Comparison of ENCODE assay signal across 8 mouse cellular contexts in the genomic region with DNA sequence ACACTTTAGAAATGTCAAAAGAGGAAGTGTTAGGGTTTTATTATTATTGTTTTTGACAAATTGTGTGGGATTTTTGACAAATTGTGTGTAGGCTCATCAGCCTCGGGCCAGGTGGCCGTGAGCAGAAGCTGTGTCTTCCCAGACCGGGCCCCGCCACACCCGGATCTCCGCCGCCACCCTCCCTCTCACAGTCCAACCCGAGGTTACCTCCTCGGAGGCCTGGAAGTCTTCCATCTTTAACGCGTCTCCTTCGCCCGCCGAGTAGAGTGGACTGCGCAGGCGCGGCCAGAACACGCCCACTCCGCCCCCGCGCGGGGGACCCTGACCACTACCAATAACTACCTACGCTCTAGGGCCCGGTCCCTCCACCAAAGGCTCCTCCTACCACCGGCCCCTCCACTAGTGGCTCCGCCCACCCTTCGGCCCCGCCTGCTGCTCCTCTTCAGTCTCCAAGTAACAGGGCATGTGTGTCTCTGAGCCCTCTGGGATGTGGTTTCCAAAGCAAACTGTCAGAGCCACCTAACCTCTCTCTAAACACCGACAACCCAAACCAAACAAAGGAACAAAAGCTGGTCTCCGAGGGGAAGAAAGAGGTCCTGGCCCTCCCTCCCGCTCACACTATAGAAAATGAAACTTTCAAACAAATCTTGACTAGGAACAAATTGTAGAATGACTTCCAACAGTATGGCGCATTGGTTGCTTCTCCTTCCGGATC. TPM values are rescaled to one million over a fixed set of nuclear protein-coding genes. Genes with fewer than 3 reads are reported as not detected.
DNase-seq lines count a peak whose midpoint lies in the region; ATAC-seq and TF ChIP-seq lines count a peak whose summit lies in the region.
"Not testable (repeated sequence)": the region's sequence is repeated elsewhere in the genome, so short reads cannot be mapped to it uniquely, and the experiment has no call there.

Dynlt1f (minus strand) TSS at position 334 of the 715 bp plus-strand sequence.

- H3K27me3 ChIP-seq in G1E (ENCODE audit: insufficient read depth, low read length); neural tube, embryonic 12.5 days (replicated peaks): not testable (repeated sequence)

- 3% methylated on average over 27 of the region's 33 CpGs for WGBS in neural tube, embryonic 12.5 days

- not testable (repeated sequence) for TF ChIP-seq CTCF in G1E (IDR thresholded peaks at IDR 0.05; ENCODE audit: low read depth, low read length); layer of hippocampus, adult 2 months (conservative IDR thresholded peaks at IDR 0.05)

- not testable (repeated sequence) for DNase-seq in G1E (ENCODE audit: low spot score)
- peak; percentile 73 for DNase-seq in cerebellum, adult 8-10 months
- peak in 1 of 2 experiments; percentile 67 for DNase-seq in frontal cortex, adult 2 months (ENCODE audit: extremely low spot score in 1 of 2, low spot score in 1 of 2)
- peak; percentile 37 to 63 for DNase-seq in layer of hippocampus, adult 2 months (ENCODE audit: low spot score in 2 of 2)
- peak; percentile 87 to 89 for DNase-seq in lung, adult 18-20 months
- DNase-seq in testis, postnatal 10 days (ENCODE audit: low spot score): peak; percentile 63

- not testable (repeated sequence) for H3K9me3 ChIP-seq in G1E (replicated peaks); neural tube, embryonic 12.5 days

- ATAC-seq in G1E (ENCODE audit: extremely low read depth, insufficient number of reproducible peaks, low FRiP score, poor library complexity, severe bottlenecking): peak; percentile 100
- peak; percentile 93 to 97 for ATAC-seq in hematopoietic stem cell, adult 5-6 weeks (replicated peaks in 1 of 2; ENCODE audit: insufficient read depth in 1 of 2, low FRiP score in 2 of 2, low TSS enrichment in 1 of 2, low read depth in 1 of 2, poor library complexity in 2 of 2, severe bottlenecking in 2 of 2)
- peak; percentile 93 for ATAC-seq in neural tube, embryonic 12.5 days (ENCODE audit: low FRiP score, low read depth)

- H3K4me1 ChIP-seq in G1E (ENCODE audit: insufficient read depth, low read depth, low read length); neural tube, embryonic 12.5 days: not testable (repeated sequence)

- H3K9ac ChIP-seq in neural tube, embryonic 12.5 days: peak within 1 kb of the TSS; percentile 53

- peak within 1 kb of the TSS; percentile 51 for H3K4me2 ChIP-seq in neural tube, embryonic 12.5 days (replicated peaks)

- H3K36me3 ChIP-seq in G1E (replicated peaks); neural tube, embryonic 12.5 days: not testable (repeated sequence)

- peak within 1 kb of the TSS; percentile 73 for H3K4me3 ChIP-seq in G1E (ENCODE audit: low read depth, low read length)
- peak within 1 kb of the TSS; percentile 61 for H3K4me3 ChIP-seq in layer of hippocampus, adult 2 months
- H3K4me3 ChIP-seq in neural tube, embryonic 12.5 days: peak within 1 kb of the TSS; percentile 38

- H3K27ac ChIP-seq in layer of hippocampus, adult 2 months: peak within 1 kb of the TSS; percentile 50; the same call in 1 of the 2 replicates
- H3K27ac ChIP-seq in neural tube, embryonic 12.5 days: peak within 1 kb of the TSS; percentile 20; the same call in 1 of the 2 replicates

RNA-seq across cellular contexts. Expression of gene Dynlt1f, which starts in this region (rescaled TPM):
- total RNA-seq in G1E (2014; fragmentation: Nextera tagmentation): 44.3 and 45.3 TPM in 2 replicates
- 98.6 and 124 TPM in 2 replicates for total RNA-seq in G1E (2017)
- polyA plus RNA-seq in G1E (2012): 4.2 and 5.7 TPM in 2 replicates
- polyA plus RNA-seq in frontal cortex, adult 2 months (2012; rRNA removed): 28.7 and 29.3 TPM in 2 replicates
- 104 and 120 TPM in 2 replicates for total RNA-seq in hematopoietic stem cell, adult 5-6 weeks (2017)
- total RNA-seq in layer of hippocampus, adult 2 months (2021): 10 to 100 TPM; 14.6 to 24.2 TPM
- 345 and 348 TPM in 2 replicates for polyA plus RNA-seq in neural tube, embryonic 12.5 days (2016; fragmentation: Nextera tagmentation; extraction: Ambion mirVana)

Comparison
In these comparisons a context has a peak if more than half of its experiments do, and no peak if none do; other contexts are left out.
1. RNA of gene Dynlt1f (polyA plus RNA-seq): 345 to 348 TPM in neural tube, embryonic 12.5 days; 28.7 to 29.3 TPM in frontal cortex, adult 2 months and 4.2 to 5.7 TPM in G1E; every median in the first group is over 10 times any median in the second.
2. Peak in every context shown above with its lines, with median percentiles within 50 percentile points of each other: ATAC-seq and H3K4me3 ChIP-seq.